ENCODE assay signal across 25 mouse cellular contexts in genomic region chr1:154219991-154220390, GRCm38 (mm10). TPM values are rescaled to one million over a fixed set of nuclear protein-coding genes. Genes with fewer than 3 reads are reported as not detected.
DNase-seq lines count a peak whose midpoint lies in the region; TF ChIP-seq lines count a peak whose summit lies in the region.
"Had no signal": no experiment of that assay in that cellular context is flagged by ENCODE, and none has a peak within 500 bp of the region (broad histone marks: within the 10 kb centered on the region; RNA-seq: fewer than 3 reads in every experiment).

No protein-coding gene starts in this region.

- intact Hi-C loops in left cerebral cortex, adult 2 months (cut with DNase I): no loop called here
- intact Hi-C loops in left cerebral cortex, postnatal 10 days (cut with DNase I): no loop called here

- no peak overlapping the region for H3K4me3 ChIP-seq in heart, embryonic 10.5 days
- no peak overlapping the region for H3K4me3 ChIP-seq in left cerebral cortex, adult 2 months

- H3K27ac ChIP-seq in heart, embryonic 10.5 days: no peak overlapping the region
- peak overlapping the region; percentile 29 for H3K27ac ChIP-seq in left cerebral cortex, adult 2 months

- no peak for TF ChIP-seq CTCF in left cerebral cortex, adult 2 months (IDR thresholded peaks at IDR 0.05)

- H3K4me1 ChIP-seq in heart, embryonic 10.5 days: no peaks in the 10 kb centered on the region

- no peaks in the 10 kb centered on the region for H3K36me3 ChIP-seq in heart, embryonic 10.5 days
- H3K36me3 ChIP-seq: G1E had no signal

- H3K9me3 ChIP-seq in heart, embryonic 10.5 days: no peaks in the 10 kb centered on the region

- WGBS in heart, embryonic 10.5 days: 80% methylated on average over 2 of the region's 2 CpGs

- DNase-seq in heart, adult 11 months: peak; percentile 70
- no peak for DNase-seq in heart, embryonic 10.5 days (ENCODE audit: low spot score)
- peak in 1 of 2 experiments; percentile 2 for DNase-seq in left cerebral cortex, adult 2 months (ENCODE audit: extremely low spot score in 1 of 2, low spot score in 2 of 2)
- DNase-seq in left cerebral cortex, postnatal 10 days (ENCODE audit: extremely low spot score in 1 of 2, low spot score in 2 of 2): no peak
- peak; percentile 68 for DNase-seq in fat pad, adult 2 months (ENCODE audit: extremely low read depth, low read depth, low spot score)
- peak; percentile 44 for DNase-seq in gonadal fat pad, adult 2 months (ENCODE audit: low read depth)
- no peak for DNase-seq in kidney, adult 8-10 months
- DNase-seq in lung, postnatal 25 days (ENCODE audit: low spot score): no peak
- DNase-seq: adrenal gland, adult 2 months; adrenal gland, adult 8-10 months; adrenal gland, postnatal 10 days; adrenal gland, postnatal 14 days; adrenal gland, postnatal 25 days; adrenal gland, postnatal 36 days; B cell, adult 2 months; cerebellum, adult 11 months; cerebellum, adult 11-12 months had no signal

- no peaks in the 10 kb centered on the region for H3K27me3 ChIP-seq in heart, embryonic 10.5 days (ENCODE audit: insufficient read depth, poor library complexity, severe bottlenecking)
- H3K27me3 ChIP-seq: CH12.LX had no signal

RNA-seq across cellular contexts. Expression of gene Zfp648, which starts 19.0 kb away (rescaled TPM):
- 0.12 and 0.14 TPM in 2 replicates for polyA plus RNA-seq in heart, embryonic 10.5 days (2016; fragmentation: Nextera tagmentation; extraction: Ambion mirVana)
- under 1 TPM; 0.95 to 0.96 TPM for total RNA-seq in left cerebral cortex, adult 2 months (2021)
- total RNA-seq in left cerebral cortex, postnatal 10 days (2021): under 1 TPM; 0.43 to 0.75 TPM
- polyA plus RNA-seq in gonadal fat pad, adult 2 months (2012; rRNA removed): 110 and 194 TPM in 2 replicates
- total RNA-seq: CH12.LX, ES-E14, MEL had no signal
- polyA plus RNA-seq: activated CD4-positive, CD25-positive, alpha-beta regulatory T cell, adult 4 months; C2C12; CD4-positive, CD25-positive, alpha-beta regulatory T cell, adult 4 months; G1E; Patski had no signal

Comparison
In these comparisons a context has a peak if more than half of its experiments do, and no peak if none do; other contexts are left out.
1. DNase-seq: peak in heart, adult 11 months (single experiment), fat pad, adult 2 months (single experiment) and gonadal fat pad, adult 2 months (single experiment); none in heart, embryonic 10.5 days (single experiment), left cerebral cortex, postnatal 10 days (0 of 2), kidney, adult 8-10 months (0 of 2) and lung, postnatal 25 days (single experiment).